Mouse (Mus musculus) left cerebral cortex, postnatal 4 days (tissue): Measurements from ENCODE around the gene Pde7b. TPM values are rescaled to one million over a fixed set of nuclear protein-coding genes. Genes with fewer than 3 reads are reported as not detected.
A peak's percentile ranks its signal among the peaks of the same experiment; 100 is the strongest.
"Not testable (repeated sequence)": the region's sequence is repeated elsewhere in the genome, so short reads cannot be mapped to it uniquely, and the experiment has no call there.

Experiments
- DNase-seq: peaks from one replicate; pipeline ENCODE4 v3.0.0-alpha.2; 2022
- intact Hi-C: fragments of 180-260 bp; cut with DNase I; formaldehyde crosslinking; loops from one replicate; pipeline ENCODE4 v1.15.1; 2025
- total RNA-seq, 2 experiments: library from RNA; stranded (reverse); gene quantifications; 2 replicates each; pipeline ENCODE4 v1.2.3; 2021

Gene Pde7b
- total RNA-seq, 2 experiments from 2014 or later, result 9.0 to 11.4 TPM

- intact Hi-C loops, result no loop called here
- no peak for DNase-seq
Measured at GRCm38 (mm10) chr10:20556477-20556876, 168.4 kb downstream of the Pde7b start.

GRCm38 (mm10) chr10:20551341-20551740 lies 173.5 kb downstream of the Pde7b start:
- no peak for DNase-seq
- intact Hi-C loops, result no loop called here

GRCm38 (mm10) chr10:20550771-20551170 lies 174.1 kb downstream of the Pde7b start:
- DNase-seq, result no peak
- intact Hi-C loops, result no loop called here

- intact Hi-C loops, result no loop called here
- no peak for DNase-seq
Measured at GRCm38 (mm10) chr10:20550161-20550560, 174.7 kb downstream of the Pde7b start.

GRCm38 (mm10) chr10:20548833-20549710 lies 175.8 kb downstream of the Pde7b start:
- peak; percentile 8 for DNase-seq
- intact Hi-C loops, result no loop called here

- intact Hi-C loops, result no loop called here
- DNase-seq, result peak; percentile 44
Measured at GRCm38 (mm10) chr10:20547951-20548551, 176.8 kb downstream of the Pde7b start.

- intact Hi-C loops, result no loop called here
- DNase-seq, result no peak
Measured at GRCm38 (mm10) chr10:20543121-20543520, 181.8 kb downstream of the Pde7b start.

- DNase-seq, result no peak
- intact Hi-C loops, result no loop called here
Measured at GRCm38 (mm10) chr10:20533811-20534210, 191.1 kb downstream of the Pde7b start.

GRCm38 (mm10) chr10:20531921-20532320 lies 193.0 kb downstream of the Pde7b start:
- DNase-seq, result no peak
- intact Hi-C loops, result no loop called here

- DNase-seq, result peak; percentile 11
Measured at GRCm38 (mm10) chr10:20528544-20529411, 196.1 kb downstream of the Pde7b start.

GRCm38 (mm10) chr10:20527737-20528136 lies 197.1 kb downstream of the Pde7b start:
- no peak for DNase-seq
- intact Hi-C loops, result no loop called here

More at GRCm38 (mm10) chr10:20528544-20529411, 196.1 kb downstream of the Pde7b start:
- intact Hi-C loops, result no loop called here

GRCm38 (mm10) chr10:20518529-20518889 lies 206.4 kb downstream of the Pde7b start:
- intact Hi-C loops, result no loop called here
- DNase-seq, result no peak

GRCm38 (mm10) chr10:20517756-20518528 lies 206.9 kb downstream of the Pde7b start:
- intact Hi-C loops, DNase-seq: not testable (repeated sequence)

- DNase-seq, result no peak
- intact Hi-C loops, result no loop called here
Measured at GRCm38 (mm10) chr10:20513891-20514290, 211.0 kb downstream of the Pde7b start.

GRCm38 (mm10) chr10:20513461-20513860 lies 211.4 kb downstream of the Pde7b start:
- intact Hi-C loops, result no loop called here
- no peak for DNase-seq

GRCm38 (mm10) chr10:20509819-20510218 lies 215.1 kb downstream of the Pde7b start:
- intact Hi-C loops, result no loop called here
- DNase-seq, result no peak

GRCm38 (mm10) chr10:20508497-20508896 lies 216.4 kb downstream of the Pde7b start:
- intact Hi-C loops, result no loop called here

GRCm38 (mm10) chr10:20507732-20508412 lies 217.0 kb downstream of the Pde7b start:
- no peak for DNase-seq
- intact Hi-C loops, result no loop called here

More at GRCm38 (mm10) chr10:20508497-20508896, 216.4 kb downstream of the Pde7b start:
- no peak for DNase-seq

GRCm38 (mm10) chr10:20507069-20507468 lies 217.8 kb downstream of the Pde7b start:
- DNase-seq, result no peak
- intact Hi-C loops, result no loop called here

- intact Hi-C loops, result no loop called here
- DNase-seq, result no peak
Measured at GRCm38 (mm10) chr10:20505454-20505853, 219.4 kb downstream of the Pde7b start.
